Mouse (Mus musculus): ENCODE results near the gene Surf1. TPM values are rescaled to one million over a fixed set of nuclear protein-coding genes. Genes with fewer than 3 reads are reported as not detected.
"Not testable (repeated sequence)": the region's sequence is repeated elsewhere in the genome, so short reads cannot be mapped to it uniquely, and the experiment has no call there.

The Surf1 gene
- polyA plus RNA-seq, 1 experiment from 2014 or later = 98.9 TPM

- H3K27ac ChIP-seq (ENCODE audit: low read depth, low read length) = peak overlapping the region; percentile 90
- WGBS = 5% methylated on average over 7 of the region's 7 CpGs
- ATAC-seq = no peak
- H3K4me3 ChIP-seq (ENCODE audit: low read length) = peak overlapping the region; percentile 88
- peak overlapping the region; percentile 71 for H3K4me2 ChIP-seq (ENCODE audit: low read length)
- no peaks in the 10 kb centered on the region for H3K27me3 ChIP-seq (replicated peaks; ENCODE audit: control insufficient read depth, insufficient read depth, low read length)
- H3K9me3 ChIP-seq (ENCODE audit: control insufficient read depth, low read length) = no peaks in the 10 kb centered on the region
- peak overlapping the region; percentile 85 for H3K9ac ChIP-seq (ENCODE audit: low read depth, low read length)
- H3K4me1 ChIP-seq (ENCODE audit: control insufficient read depth, insufficient read depth, low read depth, low read length) = peaks cover 21% of the 10 kb centered on the region
- H3K36me3 ChIP-seq (ENCODE audit: control insufficient read depth, insufficient read depth, low read length) = peaks cover 28% of the 10 kb centered on the region
These were observed 13.0 kb downstream of the Surf1 start for GRCm38 (mm10) chr2:26903311-26903710.

GRCm38 (mm10) chr2:26902467-26903220, 13.7 kb downstream of the Surf1 start, which contains the start of gene Surf6:
Surf6 (minus strand) TSS chr2:26902879.
- peaks cover 31% of the 10 kb centered on the region for H3K36me3 ChIP-seq (ENCODE audit: control insufficient read depth, insufficient read depth, low read length)

GRCm38 (mm10) chr2:26901834-26902400, 14.4 kb downstream of the Surf1 start:
- H3K27ac ChIP-seq (ENCODE audit: low read depth, low read length) = no peak overlapping the region
- no peak for ATAC-seq
- WGBS = 15% methylated on average over 7 of the region's 7 CpGs

More at GRCm38 (mm10) chr2:26902467-26903220, 13.7 kb downstream of the Surf1 start, which contains the start of gene Surf6:
- H3K9me3 ChIP-seq (ENCODE audit: control insufficient read depth, low read length) = no peaks in the 10 kb centered on the region
- H3K4me2 ChIP-seq (ENCODE audit: low read length) = peak within 1 kb of the TSS; percentile 71
- ATAC-seq = peak; percentile 96
- no peaks in the 10 kb centered on the region for H3K27me3 ChIP-seq (replicated peaks; ENCODE audit: control insufficient read depth, insufficient read depth, low read length)
- peaks cover 19% of the 10 kb centered on the region for H3K4me1 ChIP-seq (ENCODE audit: control insufficient read depth, insufficient read depth, low read depth, low read length)
- peak within 1 kb of the TSS; percentile 85 for H3K9ac ChIP-seq (ENCODE audit: low read depth, low read length)
- under 1% methylated on average over 41 of the region's 41 CpGs for WGBS
- peak within 1 kb of the TSS; percentile 88 for H3K4me3 ChIP-seq (ENCODE audit: low read length)
- H3K27ac ChIP-seq (ENCODE audit: low read depth, low read length) = peak within 1 kb of the TSS; percentile 90

GRCm38 (mm10) chr2:26900731-26901130, 15.6 kb downstream of the Surf1 start:
- Histone ChIP-seq H3K9ac (ENCODE audit: low read depth, low read length) (no peak overlapping the region), H3K4me1 (ENCODE audit: control insufficient read depth, insufficient read depth, low read depth, low read length) (peaks cover 19% of the 10 kb centered on the region), H3K27me3 (replicated peaks; ENCODE audit: control insufficient read depth, insufficient read depth, low read length) (no peaks in the 10 kb centered on the region), H3K4me2 (ENCODE audit: low read length) (no peak overlapping the region), H3K9me3 (ENCODE audit: control insufficient read depth, low read length) (no peaks in the 10 kb centered on the region), H3K36me3 (ENCODE audit: control insufficient read depth, insufficient read depth, low read length) (peaks cover 29% of the 10 kb centered on the region), H3K4me3 (ENCODE audit: low read length) (no peak overlapping the region), H3K27ac (ENCODE audit: low read depth, low read length) (no peak overlapping the region)
- ATAC-seq = no peak
- WGBS = 75% methylated on average over 1 of the region's 1 CpGs

More at GRCm38 (mm10) chr2:26901834-26902400, 14.4 kb downstream of the Surf1 start:
- peaks cover 30% of the 10 kb centered on the region for H3K36me3 ChIP-seq (ENCODE audit: control insufficient read depth, insufficient read depth, low read length)
- H3K4me1 ChIP-seq (ENCODE audit: control insufficient read depth, insufficient read depth, low read depth, low read length) = peaks cover 19% of the 10 kb centered on the region
- no peaks in the 10 kb centered on the region for H3K27me3 ChIP-seq (replicated peaks; ENCODE audit: control insufficient read depth, insufficient read depth, low read length)
- peak overlapping the region; percentile 88 for H3K4me3 ChIP-seq (ENCODE audit: low read length)
- no peaks in the 10 kb centered on the region for H3K9me3 ChIP-seq (ENCODE audit: control insufficient read depth, low read length)
- peak overlapping the region; percentile 71 for H3K4me2 ChIP-seq (ENCODE audit: low read length)
- peak overlapping the region; percentile 85 for H3K9ac ChIP-seq (ENCODE audit: low read depth, low read length)

GRCm38 (mm10) chr2:26895898-26896297, 20.4 kb downstream of the Surf1 start:
- WGBS = 94% methylated on average over 4 of the region's 4 CpGs
- H3K36me3 ChIP-seq (ENCODE audit: control insufficient read depth, insufficient read depth, low read length) = peaks cover 49% of the 10 kb centered on the region
- ATAC-seq = no peak

GRCm38 (mm10) chr2:26886170-26886569, 30.2 kb downstream of the Surf1 start:
- H3K4me2 ChIP-seq (ENCODE audit: low read length); H3K4me1 ChIP-seq (ENCODE audit: control insufficient read depth, insufficient read depth, low read depth, low read length); H3K27ac ChIP-seq (ENCODE audit: low read depth, low read length); H3K9ac ChIP-seq (ENCODE audit: low read depth, low read length); H3K4me3 ChIP-seq (ENCODE audit: low read length); H3K27me3 ChIP-seq (replicated peaks; ENCODE audit: control insufficient read depth, insufficient read depth, low read length); H3K9me3 ChIP-seq (ENCODE audit: control insufficient read depth, low read length); ATAC-seq: not testable (repeated sequence)
- H3K36me3 ChIP-seq (ENCODE audit: control insufficient read depth, insufficient read depth, low read length) = peaks cover 15% of the 10 kb centered on the region
- 42% methylated on average over 4 of the region's 4 CpGs for WGBS

More at GRCm38 (mm10) chr2:26895898-26896297, 20.4 kb downstream of the Surf1 start:
- Histone ChIP-seq H3K27me3 (replicated peaks; ENCODE audit: control insufficient read depth, insufficient read depth, low read length) (no peaks in the 10 kb centered on the region), H3K9me3 (ENCODE audit: control insufficient read depth, low read length) (no peaks in the 10 kb centered on the region), H3K4me3 (ENCODE audit: low read length) (no peak overlapping the region), H3K27ac (ENCODE audit: low read depth, low read length) (no peak overlapping the region), H3K4me2 (ENCODE audit: low read length) (no peak overlapping the region), H3K4me1 (ENCODE audit: control insufficient read depth, insufficient read depth, low read depth, low read length) (no peaks in the 10 kb centered on the region), H3K9ac (ENCODE audit: low read depth, low read length) (no peak overlapping the region)

- H3K36me3 ChIP-seq (ENCODE audit: control insufficient read depth, insufficient read depth, low read length); H3K27ac ChIP-seq (ENCODE audit: low read depth, low read length); H3K9me3 ChIP-seq (ENCODE audit: control insufficient read depth, low read length); H3K27me3 ChIP-seq (replicated peaks; ENCODE audit: control insufficient read depth, insufficient read depth, low read length); H3K4me1 ChIP-seq (ENCODE audit: control insufficient read depth, insufficient read depth, low read depth, low read length); H3K4me2 ChIP-seq (ENCODE audit: low read length); H3K4me3 ChIP-seq (ENCODE audit: low read length); ATAC-seq; H3K9ac ChIP-seq (ENCODE audit: low read depth, low read length): not testable (repeated sequence)
- 80% methylated on average over 2 of the region's 2 CpGs for WGBS
These were observed 30.8 kb downstream of the Surf1 start for GRCm38 (mm10) chr2:26885541-26885940.

- ATAC-seq = no peak
- H3K4me2 ChIP-seq (ENCODE audit: low read length) = no peak overlapping the region
- no peak overlapping the region for H3K27ac ChIP-seq (ENCODE audit: low read depth, low read length)
- no peaks in the 10 kb centered on the region for H3K4me1 ChIP-seq (ENCODE audit: control insufficient read depth, insufficient read depth, low read depth, low read length)
- no peaks in the 10 kb centered on the region for H3K27me3 ChIP-seq (replicated peaks; ENCODE audit: control insufficient read depth, insufficient read depth, low read length)
- H3K9me3 ChIP-seq (ENCODE audit: control insufficient read depth, low read length) = peaks cover 3% of the 10 kb centered on the region; the same call in 1 of the 2 replicates
- no peak overlapping the region for H3K4me3 ChIP-seq (ENCODE audit: low read length)
- H3K9ac ChIP-seq (ENCODE audit: low read depth, low read length) = no peak overlapping the region
- H3K36me3 ChIP-seq (ENCODE audit: control insufficient read depth, insufficient read depth, low read length) = no peaks in the 10 kb centered on the region
These were observed 37.8 kb downstream of the Surf1 start for GRCm38 (mm10) chr2:26878571-26878970.

- H3K9me3 ChIP-seq (ENCODE audit: control insufficient read depth, low read length) = no peaks in the 10 kb centered on the region
- WGBS = 57% methylated on average over 6 of the region's 6 CpGs
- H3K4me3 ChIP-seq (ENCODE audit: low read length) = no peak overlapping the region
- H3K27ac ChIP-seq (ENCODE audit: low read depth, low read length) = no peak overlapping the region
- ATAC-seq = no peak
- no peaks in the 10 kb centered on the region for H3K27me3 ChIP-seq (replicated peaks; ENCODE audit: control insufficient read depth, insufficient read depth, low read length)
- no peaks in the 10 kb centered on the region for H3K4me1 ChIP-seq (ENCODE audit: control insufficient read depth, insufficient read depth, low read depth, low read length)
- H3K36me3 ChIP-seq (ENCODE audit: control insufficient read depth, insufficient read depth, low read length) = no peaks in the 10 kb centered on the region
- H3K4me2 ChIP-seq (ENCODE audit: low read length) = no peak overlapping the region
- no peak overlapping the region for H3K9ac ChIP-seq (ENCODE audit: low read depth, low read length)
These were observed 45.7 kb downstream of the Surf1 start for GRCm38 (mm10) chr2:26870666-26871065.

Measured in hindbrain, embryonic 16.5 days (tissue).